Mouse (Mus musculus) forebrain, embryonic 11.5 days (tissue): ENCODE data around the gene Pfkp. TPM values are rescaled to one million over a fixed set of nuclear protein-coding genes. Genes with fewer than 3 reads are reported as not detected.
A peak's percentile ranks its signal among the peaks of the same experiment; 100 is the strongest.

Experiments used
- ATAC-seq: fragments of 200-750 bp; cut with Nextera tagmentation; replicated peaks from 2 replicates; pipeline ENCODE4 v1.8.0; 2017; ENCODE audit warnings: moderate TSS enrichment; ENCODE audit not compliant: low FRiP score
- DNase-seq: peaks from one replicate; pipeline ENCODE4 v3.0.0-alpha.2; 2017; ENCODE audit warnings: low spot score
- H3K27ac ChIP-seq: fragments of 300-500 bp; sonication (generic); 2 replicates; pipeline ENCODE4 v1.5.1; 2014; ENCODE audit warnings: low read depth, low read length
- H3K27me3 ChIP-seq: fragments of 300-500 bp; sonication (generic); 2 replicates; pipeline ENCODE4 v1.6.1; 2014; ENCODE audit warnings: mild to moderate bottlenecking, low read length, mixed read lengths; ENCODE audit not compliant: control insufficient read depth, insufficient read depth
- H3K36me3 ChIP-seq: fragments of 300-500 bp; sonication (generic); 2 replicates; pipeline ENCODE4 v1.6.1; 2014; ENCODE audit warnings: mild to moderate bottlenecking, low read length, moderate library complexity, mixed read lengths; ENCODE audit not compliant: control insufficient read depth, insufficient read depth
- H3K4me1 ChIP-seq: fragments of 300-500 bp; sonication (generic); replicated peaks from 2 replicates; pipeline ENCODE4 v1.6.1; 2014; ENCODE audit warnings: low read length, mixed read lengths; ENCODE audit not compliant: control insufficient read depth, insufficient read depth
- H3K4me2 ChIP-seq: fragments of 300-500 bp; sonication (generic); 2 replicates; pipeline ENCODE4 v1.6.1; 2014; ENCODE audit warnings: low read depth, mild to moderate bottlenecking, low read length, moderate library complexity, mixed read lengths; ENCODE audit not compliant: severe bottlenecking
- H3K4me3 ChIP-seq: fragments of 300-500 bp; sonication (generic); 2 replicates; pipeline ENCODE4 v1.5.1; 2014; ENCODE audit warnings: low read depth, low read length
- H3K9ac ChIP-seq: fragments of 300-500 bp; sonication (generic); 2 replicates; pipeline ENCODE4 v1.6.1; 2014; ENCODE audit warnings: low read length
- H3K9me3 ChIP-seq: fragments of 300-500 bp; sonication (generic); 2 replicates; pipeline ENCODE4 v1.6.1; 2016; ENCODE audit warnings: low read length, mixed read lengths; ENCODE audit not compliant: control insufficient read depth
- WGBS: fragments of 180-500 bp; shearing (Covaris S2); extraction: QIAGEN DNeasy Blood & Tissue Kit; methylation state at CpG from one replicate; pipeline ENCODE4 v1.1.7; 2014; 5-methylcytosine and 5-hydroxymethylcytosine counted together
- polyA plus RNA-seq: library from polyadenylated mRNA; unstranded; fragments of >200 nt; fragmentation: Nextera tagmentation; extraction: Ambion mirVana; gene quantifications from 2 replicates; pipeline ENCODE4 v1.2.1, GENCODE M21; 2014

The Pfkp gene
- polyA plus RNA-seq, 1 experiment from 2014 or later, result 17.3 TPM

DNA sequence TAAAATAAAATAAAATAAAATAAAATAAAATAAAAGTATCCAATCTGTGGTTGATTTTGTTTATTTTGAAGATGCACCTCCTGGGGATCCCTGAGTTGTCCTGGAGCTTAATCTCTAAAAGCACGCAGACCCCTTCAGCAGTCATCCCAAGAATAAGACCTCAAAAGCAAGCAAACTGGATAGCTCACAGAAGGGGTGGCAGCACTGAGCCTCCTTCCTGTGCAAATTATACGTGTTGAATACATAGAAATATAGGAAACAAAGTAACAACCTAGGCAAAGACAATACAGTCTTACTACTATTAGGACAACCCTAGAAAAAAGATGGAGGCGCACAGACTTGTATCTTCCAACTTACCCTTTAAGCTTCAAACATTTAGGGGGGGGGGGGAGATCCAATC lies 965 bp upstream of the Pfkp start:
- H3K9me3 ChIP-seq, result no peaks in the 10 kb centered on the region
- H3K9ac ChIP-seq, result no peak overlapping the region
- H3K4me3 ChIP-seq, result no peak overlapping the region
- no peak overlapping the region for H3K4me2 ChIP-seq
- no peak for DNase-seq
- ATAC-seq, result no peak
- no peaks in the 10 kb centered on the region for H3K4me1 ChIP-seq
- H3K36me3 ChIP-seq, result no peaks in the 10 kb centered on the region
- no peaks in the 10 kb centered on the region for H3K27me3 ChIP-seq
- WGBS, result 66% methylated on average over 3 of the region's 3 CpGs
- H3K27ac ChIP-seq, result no peak overlapping the region

DNA sequence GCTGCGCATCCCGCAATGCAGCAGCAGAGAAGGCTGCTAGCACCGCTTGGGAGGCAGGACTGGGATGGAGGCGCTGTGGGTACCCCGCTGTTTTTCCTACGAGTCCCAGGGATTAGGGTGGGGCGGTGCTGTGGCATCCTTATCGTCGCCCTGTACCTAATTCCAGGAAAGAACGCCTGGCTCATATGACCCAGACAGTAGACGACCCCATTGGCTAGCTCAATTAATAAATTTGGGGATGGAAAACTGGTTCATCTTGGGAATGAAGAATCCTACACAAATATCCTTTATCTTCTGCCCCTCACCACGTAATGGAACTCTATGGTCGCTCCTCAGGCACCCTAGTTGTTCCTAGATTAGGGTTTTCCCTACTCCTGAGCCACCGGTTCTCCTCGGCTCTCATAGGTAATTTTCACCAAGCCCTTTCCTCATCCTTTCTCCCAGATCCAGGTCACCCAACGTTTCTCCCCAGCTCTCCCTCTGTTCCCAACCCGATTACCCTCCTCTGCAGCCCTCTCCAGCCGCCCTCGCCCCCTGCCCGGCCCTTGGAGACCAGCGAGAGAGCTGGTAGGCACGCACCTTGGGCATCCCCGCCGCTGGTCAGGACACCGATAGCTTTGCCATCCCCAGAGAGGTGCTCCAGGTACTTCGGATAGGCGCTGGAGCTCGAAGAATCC lies 447 bp downstream of the Pfkp start:
- ATAC-seq (peak; percentile 63), DNase-seq (no peak)
- Histone ChIP-seq H3K4me2 (peak overlapping the region; percentile 98), H3K27me3 (no peaks in the 10 kb centered on the region), H3K9ac (peak overlapping the region; percentile 31), H3K9me3 (no peaks in the 10 kb centered on the region), H3K4me3 (peak overlapping the region; percentile 46), H3K4me1 (no peaks in the 10 kb centered on the region), H3K36me3 (no peaks in the 10 kb centered on the region), H3K27ac (no peak overlapping the region)
- WGBS, result under 1% methylated on average over 28 of the region's 28 CpGs

DNA sequence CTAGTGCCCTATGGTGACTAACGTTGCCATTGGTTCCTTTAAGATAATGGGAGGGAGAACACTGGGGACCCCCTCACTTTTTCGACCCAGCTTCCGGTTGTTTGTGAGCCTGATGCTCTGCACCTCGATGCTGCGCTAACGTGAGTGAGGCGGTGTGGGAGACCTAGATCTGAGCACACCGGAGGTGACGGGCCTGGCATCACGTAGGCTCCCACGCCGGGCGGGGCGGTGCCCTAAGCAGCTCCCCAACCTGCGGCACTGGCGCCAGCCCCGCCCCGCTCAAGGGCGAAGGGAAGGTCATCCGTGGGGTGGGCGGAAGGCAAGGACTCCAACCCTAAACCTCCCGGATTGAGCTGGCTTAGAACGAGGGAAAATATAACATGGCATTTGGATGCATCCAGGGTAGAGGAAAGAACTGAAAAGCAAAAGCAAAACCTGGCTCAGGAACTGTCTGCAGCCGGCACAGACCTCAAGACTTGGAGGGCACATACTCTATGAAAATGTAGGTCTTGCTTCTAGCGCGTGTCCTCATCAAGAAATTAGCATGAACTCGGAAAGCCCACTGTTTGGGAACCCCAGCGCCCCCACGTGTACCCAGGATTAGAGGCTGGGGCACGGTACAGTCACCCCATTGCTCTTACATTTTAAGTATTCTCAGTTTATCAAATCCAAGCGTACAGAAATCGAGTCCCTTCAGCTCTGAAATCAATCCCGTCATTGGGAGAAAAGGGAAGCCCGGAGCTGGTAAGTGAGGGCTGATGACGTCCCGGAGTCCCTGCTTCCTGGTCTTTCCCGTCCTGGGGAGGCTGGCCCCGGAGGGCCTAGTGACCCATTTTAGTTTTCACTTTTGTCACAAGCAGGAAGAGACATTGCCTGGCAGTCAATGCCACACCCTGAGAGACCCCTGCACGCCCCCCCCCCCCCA lies 1.2 kb downstream of the Pfkp start:
- no peaks in the 10 kb centered on the region for H3K9me3 ChIP-seq
- peak; percentile 31 for ATAC-seq

DNA sequence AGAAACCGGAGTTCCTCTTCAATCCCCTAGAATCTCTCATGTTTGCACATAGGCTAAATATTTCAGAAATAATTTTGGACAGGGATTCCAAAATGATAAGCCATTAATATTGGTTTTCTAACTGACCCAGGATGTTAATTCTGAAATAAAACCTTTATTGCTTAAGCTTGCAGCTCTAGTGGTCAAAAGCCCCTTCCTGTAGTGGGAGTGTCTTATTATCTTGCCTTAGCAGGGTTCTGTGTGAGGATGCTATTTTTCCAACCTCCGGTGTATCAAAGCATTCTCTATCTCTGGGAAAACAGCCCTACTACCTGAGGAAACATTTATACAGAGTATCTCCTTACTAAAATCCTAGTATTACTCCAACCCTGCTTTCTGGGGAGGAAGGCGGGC lies 1.9 kb downstream of the Pfkp start:
- Histone ChIP-seq H3K4me1 (no peaks in the 10 kb centered on the region), H3K4me3 (peak overlapping the region; percentile 46), H3K9ac (no peak overlapping the region), H3K9me3 (no peaks in the 10 kb centered on the region), H3K27me3 (no peaks in the 10 kb centered on the region), H3K36me3 (no peaks in the 10 kb centered on the region), H3K27ac (no peak overlapping the region), H3K4me2 (peak overlapping the region; percentile 98)
- WGBS, result 47% methylated on average over 3 of the region's 3 CpGs
- DNase-seq (no peak), ATAC-seq (no peak)

More for the DNA sequence above, 1.2 kb downstream of the Pfkp start:
- Histone ChIP-seq H3K9ac (peak overlapping the region; percentile 28; the same call in 1 of the 2 replicates), H3K27me3 (no peaks in the 10 kb centered on the region), H3K4me3 (peak overlapping the region; percentile 46), H3K36me3 (no peaks in the 10 kb centered on the region), H3K4me1 (no peaks in the 10 kb centered on the region), H3K27ac (no peak overlapping the region), H3K4me2 (peak overlapping the region; percentile 98)
- peak; percentile 63 for DNase-seq
- WGBS, result under 1% methylated on average over 39 of the region's 39 CpGs

DNA sequence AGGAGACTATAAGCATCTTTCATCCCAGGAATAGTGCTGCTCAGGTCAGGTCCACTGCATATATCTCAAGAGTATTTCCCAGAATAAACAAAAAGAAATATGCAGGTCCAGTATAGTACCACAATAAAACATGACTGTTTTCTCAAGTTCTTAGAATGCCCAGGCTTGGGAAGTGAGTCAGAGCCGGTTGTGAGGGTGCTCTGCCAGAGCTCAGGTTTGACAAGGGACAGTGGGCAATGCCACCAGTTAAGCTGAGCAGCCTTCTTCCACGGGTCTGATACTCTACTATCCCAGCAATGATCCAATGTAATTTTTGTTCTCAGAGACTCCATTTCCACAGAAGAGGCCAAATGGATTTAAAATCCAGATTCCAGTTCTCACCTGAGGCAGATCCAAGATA lies 2.3 kb downstream of the Pfkp start:
- H3K4me2 ChIP-seq, result no peak overlapping the region
- H3K4me1 ChIP-seq, result no peaks in the 10 kb centered on the region
- H3K9ac ChIP-seq, result no peak overlapping the region
- no peaks in the 10 kb centered on the region for H3K9me3 ChIP-seq
- DNase-seq (peak; percentile 14), ATAC-seq (no peak)
- WGBS, result 85% methylated on average over 2 of the region's 2 CpGs
- H3K27ac ChIP-seq, result no peak overlapping the region
- no peaks in the 10 kb centered on the region for H3K27me3 ChIP-seq
- H3K4me3 ChIP-seq, result no peak overlapping the region
- H3K36me3 ChIP-seq, result no peaks in the 10 kb centered on the region

DNA sequence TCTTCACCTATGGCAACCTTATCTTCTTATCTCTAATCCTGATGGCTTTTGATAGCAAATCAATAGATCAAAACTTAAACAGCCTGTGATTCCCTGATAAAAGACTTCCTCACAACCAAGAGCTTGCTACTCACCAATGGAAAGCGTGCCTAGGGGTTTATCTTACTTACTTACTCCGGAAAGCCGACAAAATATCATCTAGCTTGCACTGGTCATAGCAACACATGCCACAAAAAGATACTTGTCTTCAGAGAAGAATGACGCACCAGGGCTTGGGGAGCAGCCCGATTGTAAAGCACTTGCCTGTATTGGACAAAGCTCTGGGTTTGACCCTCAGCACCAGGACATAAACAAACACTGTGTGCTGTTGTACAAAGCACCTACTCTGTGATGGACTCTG lies 4.6 kb downstream of the Pfkp start:
- Histone ChIP-seq H3K9ac (no peak overlapping the region), H3K27me3 (no peaks in the 10 kb centered on the region), H3K4me2 (no peak overlapping the region), H3K4me1 (no peaks in the 10 kb centered on the region), H3K36me3 (no peaks in the 10 kb centered on the region), H3K9me3 (no peaks in the 10 kb centered on the region), H3K4me3 (no peak overlapping the region), H3K27ac (no peak overlapping the region)
- 91% methylated on average over 5 of the region's 5 CpGs for WGBS
- no peak for DNase-seq
- ATAC-seq, result no peak

DNA sequence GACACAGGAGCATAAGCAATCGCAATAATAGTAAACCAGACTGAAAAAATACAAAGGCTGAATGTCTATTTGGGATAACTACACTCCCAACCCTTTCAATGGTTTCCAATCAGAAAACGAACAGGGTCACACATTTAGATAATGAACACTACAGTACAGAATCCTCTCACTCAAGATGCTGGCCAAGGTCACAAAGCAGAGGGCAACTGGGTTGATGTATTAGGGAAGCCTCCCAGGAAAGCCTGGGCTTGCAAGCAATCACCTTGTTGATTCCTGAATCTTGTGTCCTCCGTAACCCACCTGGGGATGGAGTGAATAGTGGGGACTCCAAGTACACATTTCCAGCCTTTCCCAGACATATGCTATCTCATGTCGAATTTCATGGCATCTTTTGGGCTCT lies 5.6 kb downstream of the Pfkp start:
- H3K9me3 ChIP-seq, result no peaks in the 10 kb centered on the region
- no peak overlapping the region for H3K4me2 ChIP-seq
- H3K4me3 ChIP-seq, result no peak overlapping the region
- no peak for DNase-seq
- WGBS, result 88% methylated on average over 4 of the region's 4 CpGs
- no peaks in the 10 kb centered on the region for H3K36me3 ChIP-seq
- no peaks in the 10 kb centered on the region for H3K27me3 ChIP-seq
- no peak overlapping the region for H3K27ac ChIP-seq
- H3K9ac ChIP-seq, result no peak overlapping the region
- ATAC-seq, result no peak
- no peaks in the 10 kb centered on the region for H3K4me1 ChIP-seq

DNA sequence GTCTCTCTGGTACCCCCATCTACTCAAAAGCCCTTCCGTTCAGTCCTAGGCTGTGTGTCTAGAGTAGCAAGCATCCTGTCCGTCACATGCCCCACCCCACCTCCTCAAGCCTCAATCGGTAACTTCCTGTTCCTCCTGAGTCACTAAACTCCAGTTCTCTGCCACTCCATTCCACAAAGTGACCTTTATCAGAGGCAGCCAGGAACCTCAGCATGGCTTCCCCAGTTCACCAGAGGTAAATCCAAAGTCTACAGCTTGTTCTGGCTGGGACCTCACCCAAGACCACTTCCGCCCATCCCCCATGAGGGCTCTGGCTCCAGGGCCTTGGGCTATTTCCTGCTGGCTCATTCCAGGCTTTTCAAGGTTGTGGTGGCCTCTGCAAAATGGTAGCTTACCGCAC lies 6.1 kb downstream of the Pfkp start:
- ATAC-seq (no peak), DNase-seq (no peak)
- Histone ChIP-seq H3K4me2 (no peak overlapping the region), H3K4me1 (no peaks in the 10 kb centered on the region), H3K9me3 (no peaks in the 10 kb centered on the region), H3K36me3 (no peaks in the 10 kb centered on the region), H3K27me3 (no peaks in the 10 kb centered on the region), H3K9ac (no peak overlapping the region), H3K4me3 (no peak overlapping the region), H3K27ac (no peak overlapping the region)
- 86% methylated on average over 5 of the region's 5 CpGs for WGBS
